Mouse (Mus musculus) ES-CJ7 (cell line): ENCODE measurements around the gene Chfr.

Experiments
- DNase-seq: peaks from one replicate; pipeline ENCODE4 v3.0.0; 2011; ENCODE audit warnings: low read depth, low spot score

The Chfr gene

GRCm38 (mm10) chr5:110107581-110108304 lies 27.9 kb upstream of the Chfr start, which contains the start of gene Gtpbp6:
TSS of gene Gtpbp6 (minus strand) at chr5:110108197.
- DNase-seq, result peak; percentile 99

DNA sequence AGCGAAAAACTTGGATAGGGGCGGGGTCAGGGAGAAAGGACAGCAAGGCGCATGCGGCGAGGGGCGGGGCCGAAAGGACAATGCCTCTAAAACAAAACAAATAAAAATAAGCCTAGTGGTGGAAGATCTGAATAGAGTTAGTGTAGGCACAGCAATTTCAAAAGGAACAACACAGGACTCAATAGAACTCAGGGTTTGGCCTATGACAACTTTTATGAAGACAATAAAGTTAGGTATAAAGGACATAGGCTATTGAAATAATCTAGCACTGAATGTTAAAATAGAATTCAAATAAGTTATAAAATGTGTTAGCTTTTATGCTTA lies 27.4 kb upstream of the Chfr start:
- DNase-seq, result no peak

DNA sequence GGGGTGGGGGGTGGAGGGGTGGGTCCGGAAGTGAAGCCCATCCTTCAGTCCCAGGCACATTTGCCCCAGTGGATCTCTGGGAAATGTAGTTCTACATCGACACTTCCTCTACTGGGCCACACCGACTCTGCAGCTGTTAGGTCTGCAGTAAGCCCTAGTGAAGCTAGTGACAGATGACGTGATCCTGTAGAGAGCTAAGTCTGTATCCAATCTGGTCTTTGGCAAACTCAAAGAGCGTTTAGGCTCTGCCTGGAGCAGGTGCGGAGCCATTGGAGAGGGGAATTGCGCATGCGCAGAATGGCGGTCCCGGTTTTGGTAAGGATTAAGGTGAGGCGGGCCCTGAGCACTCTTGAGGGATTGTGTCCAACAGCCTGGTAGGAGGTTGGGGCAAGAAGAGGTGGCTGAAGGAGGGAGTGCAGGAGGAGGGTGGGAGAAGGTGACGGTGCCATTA lies 25.6 kb upstream of the Chfr start, which contains the start of gene Zfp605:
Zfp605 (plus strand) TSS at position 102 of the 451 bp plus-strand sequence.
- peak; percentile 93 for DNase-seq

- DNase-seq, result peak; percentile 66
Observed at GRCm38 (mm10) chr5:110122380-110122779, 13.3 kb upstream of the Chfr start.

DNA sequence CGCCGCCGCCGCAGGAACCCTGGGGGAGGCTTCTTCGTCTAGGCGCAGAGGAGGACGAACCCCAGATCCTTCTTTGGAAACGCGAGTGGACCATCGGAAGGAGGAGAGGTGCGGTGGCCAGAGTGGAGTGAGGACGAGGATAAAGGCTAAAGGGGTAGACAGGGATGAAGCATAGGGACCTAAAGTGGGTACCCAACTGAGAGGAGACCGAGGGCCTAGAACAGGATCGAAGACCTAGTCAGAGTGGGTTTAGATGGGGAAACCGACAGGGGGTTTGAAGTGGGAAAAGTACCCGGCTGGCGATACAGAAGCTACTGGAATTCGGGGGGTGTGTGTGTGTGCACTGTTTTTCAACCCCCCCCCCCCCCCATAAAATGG lies 434 bp downstream of the Chfr start:
- DNase-seq, result no peak

DNA sequence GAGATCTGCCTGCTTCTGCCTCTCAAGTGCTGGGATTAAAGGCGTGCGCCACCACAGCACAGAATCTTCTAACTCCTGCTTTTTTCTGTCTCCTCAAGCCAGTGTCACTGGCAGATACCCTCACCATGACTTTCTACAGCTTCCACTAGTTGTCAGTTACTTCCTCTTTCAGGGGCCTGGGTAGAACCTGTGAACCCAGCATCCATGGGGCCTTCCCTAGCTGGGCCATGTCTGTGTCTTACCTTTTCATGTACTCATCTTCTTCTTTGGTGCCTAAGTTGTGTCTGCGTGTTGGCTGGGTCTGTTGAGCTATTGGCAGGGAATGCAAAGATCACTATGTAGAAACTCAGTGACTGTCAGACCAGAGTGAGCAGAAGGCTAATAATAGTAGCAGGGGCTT lies 2.2 kb downstream of the Chfr start:
- DNase-seq, result no peak

DNA sequence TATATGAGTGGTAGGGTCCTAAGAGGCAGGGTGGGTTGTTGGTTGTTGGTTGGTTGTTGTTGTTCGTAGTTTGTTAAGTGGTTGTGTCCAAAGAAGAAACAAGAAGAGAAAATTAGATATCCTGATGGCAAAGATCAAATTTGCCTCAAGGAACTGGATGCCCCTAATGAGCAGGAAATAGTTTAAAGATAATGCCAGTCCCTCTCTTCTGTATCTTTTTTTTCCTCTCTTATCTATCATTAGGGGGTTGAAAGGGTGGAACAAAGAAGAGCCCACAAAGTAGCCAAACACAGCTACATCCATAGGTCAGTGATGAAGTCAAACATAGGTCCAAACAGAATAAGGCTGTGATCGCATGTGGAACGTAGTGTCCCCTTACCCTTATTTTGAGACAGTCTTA lies 3.7 kb downstream of the Chfr start:
- no peak for DNase-seq

- no peak for DNase-seq
Observed at GRCm38 (mm10) chr5:110140424-110140823, 4.8 kb downstream of the Chfr start.

- DNase-seq, result no peak
Observed at GRCm38 (mm10) chr5:110142309-110142708, 6.7 kb downstream of the Chfr start.

DNA sequence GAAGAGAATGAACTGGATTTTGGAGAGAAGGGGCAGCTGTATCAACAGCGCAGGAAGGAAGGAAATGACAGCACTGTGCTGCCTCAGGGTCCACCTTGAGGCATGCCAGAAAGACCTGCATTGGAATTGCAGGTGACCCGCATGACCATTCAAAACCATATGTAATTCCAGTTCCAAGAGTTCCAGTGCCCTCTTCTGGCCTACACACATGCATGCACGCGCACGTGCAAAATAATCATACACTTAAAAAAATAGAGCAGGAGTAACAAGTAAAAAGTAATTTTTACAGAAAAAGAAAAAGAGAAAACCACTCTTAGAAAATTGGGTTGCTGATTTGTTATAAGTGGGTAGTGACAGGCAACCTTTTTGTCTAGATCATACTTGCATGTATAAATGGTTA lies 7.4 kb downstream of the Chfr start:
- peak; percentile 25 for DNase-seq

GRCm38 (mm10) chr5:110169374-110169773 lies 33.7 kb downstream of the Chfr start:
- no peak for DNase-seq

DNA sequence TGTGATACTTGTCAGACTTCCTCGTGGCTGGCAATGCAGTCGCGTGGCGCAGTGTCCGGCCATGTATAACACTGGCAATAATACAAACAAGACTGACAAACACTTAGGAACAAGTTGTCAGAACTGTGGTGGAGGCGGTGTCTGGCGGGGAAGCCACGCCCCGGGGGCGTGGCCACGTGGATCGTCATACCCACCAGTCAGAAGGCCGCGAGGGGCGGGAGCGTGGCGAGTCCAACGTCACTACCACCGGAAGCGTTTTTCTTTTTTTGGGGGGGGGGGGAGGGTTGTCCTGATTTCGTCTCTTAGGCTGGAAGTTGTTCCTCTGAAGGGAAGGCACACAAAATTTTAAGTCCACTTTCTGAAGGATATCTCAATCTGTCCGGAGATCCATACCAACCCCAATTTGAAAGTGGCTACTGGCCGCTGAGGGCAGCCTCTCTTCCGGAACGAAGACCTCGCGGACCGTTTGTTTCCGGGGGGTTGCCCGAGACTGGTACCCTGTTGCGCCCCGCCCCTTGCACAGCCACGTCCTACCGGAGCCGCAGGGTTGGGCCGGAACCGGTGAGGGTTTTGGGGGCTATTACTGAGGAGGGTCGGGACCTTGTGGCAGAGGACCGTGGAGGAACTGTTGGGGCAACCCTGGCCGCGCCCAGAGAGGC lies 40.8 kb downstream of the Chfr start, which contains the start of gene Golga3:
Golga3 (plus strand) TSS at position 340 of the 659 bp plus-strand sequence.
- DNase-seq, result peak; percentile 92

- DNase-seq, result no peak
Observed at GRCm38 (mm10) chr5:110177021-110177420, 41.4 kb downstream of the Chfr start.

DNA sequence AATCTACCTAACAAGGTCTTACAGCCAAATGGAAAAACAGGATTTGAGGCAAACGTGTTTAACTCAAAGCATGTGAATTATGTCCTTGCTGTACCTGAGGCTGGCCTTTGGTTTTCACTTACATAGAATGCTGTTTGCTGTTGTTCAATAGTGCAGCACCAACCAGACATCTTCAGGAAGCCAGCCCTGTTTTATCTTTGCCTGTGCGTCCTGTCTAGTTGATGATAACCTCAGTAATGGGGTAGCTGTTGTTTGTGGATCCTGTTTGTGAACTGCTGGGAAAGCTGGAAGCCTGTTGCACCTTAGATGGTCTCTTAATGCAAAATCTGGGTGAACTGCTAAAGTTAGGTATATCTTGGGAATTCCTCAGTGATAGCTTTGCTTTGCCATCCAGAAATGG lies 43.0 kb downstream of the Chfr start:
- DNase-seq, result no peak

- no peak for DNase-seq
Observed at GRCm38 (mm10) chr5:110181716-110182115, 46.1 kb downstream of the Chfr start.

DNA sequence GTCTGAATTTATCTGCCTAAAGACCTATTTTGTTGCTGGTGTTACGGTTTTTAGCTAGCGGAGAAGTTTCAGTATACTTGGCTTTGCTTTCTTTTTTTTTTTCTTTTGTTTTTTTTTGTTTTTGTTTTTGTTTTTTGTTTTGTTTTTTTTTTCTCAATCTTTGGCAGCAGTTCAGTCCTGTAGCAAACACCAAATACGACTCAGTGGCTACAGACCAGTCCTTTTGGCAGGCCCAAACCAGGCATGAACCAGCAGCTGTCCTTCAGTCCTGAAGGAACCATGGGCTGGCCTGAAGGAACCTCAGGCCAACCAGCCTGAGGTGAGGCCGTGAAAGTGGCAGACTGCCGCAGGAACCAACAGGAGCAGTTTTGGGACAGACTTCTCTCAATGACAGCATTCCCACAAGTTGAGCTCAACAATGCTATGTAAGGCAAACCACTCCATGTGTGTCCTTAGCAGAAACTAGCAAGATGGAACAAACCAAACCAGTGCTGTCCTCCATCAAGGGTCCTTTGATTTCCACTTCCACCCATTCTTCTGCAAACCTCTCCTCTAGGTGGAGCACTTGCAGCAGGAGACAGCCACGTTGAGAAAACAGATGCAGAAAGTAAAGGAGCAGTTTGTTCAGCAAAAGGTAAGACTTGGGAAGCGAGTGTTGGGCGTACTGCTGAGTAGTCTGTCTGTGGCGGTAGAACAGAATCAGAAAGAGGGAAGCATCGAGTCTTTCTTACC lies 67.7 kb downstream of the Chfr start:
- peak; percentile 39 for DNase-seq

GRCm38 (mm10) chr5:110204777-110205176 lies 69.1 kb downstream of the Chfr start:
- peak; percentile 36 for DNase-seq

GRCm38 (mm10) chr5:110211312-110211711 lies 75.7 kb downstream of the Chfr start:
- no peak for DNase-seq

DNA sequence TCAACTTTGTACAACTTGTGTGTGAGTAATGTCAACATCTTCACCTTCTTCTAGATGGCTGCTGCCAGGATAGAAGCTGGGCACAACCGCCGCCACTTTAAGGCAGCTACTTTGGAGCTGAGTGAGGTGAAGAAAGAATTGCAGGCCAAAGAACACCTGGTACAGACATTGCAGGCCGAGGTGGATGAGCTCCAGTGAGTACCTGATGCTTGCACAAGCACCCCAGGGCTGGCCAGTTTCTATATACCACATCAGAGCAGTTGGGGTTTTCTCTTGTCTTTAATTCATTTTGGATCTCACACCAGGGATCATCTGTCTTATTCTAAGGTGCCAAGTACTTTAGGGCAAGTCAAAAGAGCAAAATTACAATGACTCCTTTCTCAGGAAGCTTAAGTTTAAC lies 81.1 kb downstream of the Chfr start:
- no peak for DNase-seq

DNA sequence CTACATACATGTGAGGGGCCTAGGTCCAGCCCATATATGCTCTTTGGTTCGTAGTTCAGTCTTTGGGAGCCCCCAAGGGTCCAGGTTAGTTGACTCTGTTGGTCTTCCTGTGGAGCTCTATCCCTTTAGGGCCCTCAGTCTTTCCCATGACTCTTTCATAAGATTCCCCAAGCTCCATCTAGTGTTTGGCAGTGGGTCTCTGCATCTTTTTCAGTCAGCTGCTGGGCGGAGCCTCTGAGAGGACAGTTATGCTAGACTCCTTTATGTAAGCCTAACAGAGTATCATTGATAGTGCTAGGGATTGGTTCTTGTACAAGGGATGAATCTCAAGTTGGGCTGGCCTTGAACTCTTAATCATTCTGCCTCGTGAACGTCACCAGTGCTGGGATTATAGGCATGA lies 84.7 kb downstream of the Chfr start:
- peak; percentile 54 for DNase-seq
